Mouse (Mus musculus): ENCODE measurements around the gene Sema3b. TPM values are rescaled to one million over a fixed set of nuclear protein-coding genes. Genes with fewer than 3 reads are reported as not detected.

The Sema3b gene
- total RNA-seq, 1 experiment from 2014 or later = 8.4 TPM

- no peak for DNase-seq
These were observed 61.1 kb downstream of the Sema3b start for GRCm38 (mm10) chr9:107547957-107548356.

Other genes with a start within 250 kb of the Sema3b start
- 5.6 and 6.9 TPM in 2 replicates for gene Cacna2d2, start 209.6 kb downstream of the Sema3b start, total RNA-seq (2021)
- 44.5 and 47.6 TPM in 2 replicates for gene Tmem115, start 75.3 kb downstream of the Sema3b start, total RNA-seq (2021)
- 20.0 and 27.3 TPM in 2 replicates for gene Cyb561d2, start 67.0 kb downstream of the Sema3b start, total RNA-seq (2021)
- 24.9 and 27.3 TPM in 2 replicates for gene Nprl2, start 67.0 kb downstream of the Sema3b start, total RNA-seq (2021)
- gene Zmynd10, start 61.9 kb downstream of the Sema3b start, total RNA-seq (2021) = 0.39 and 0.67 TPM in 2 replicates
- 24.7 and 26.6 TPM in 2 replicates for gene Rassf1, start 57.7 kb downstream of the Sema3b start, total RNA-seq (2021)
- gene Tusc2, start 46.0 kb downstream of the Sema3b start, total RNA-seq (2021) = 48.2 and 48.4 TPM in 2 replicates
- gene Hyal2, start 41.3 kb downstream of the Sema3b start, total RNA-seq (2021) = 31.1 and 36.1 TPM in 2 replicates
- gene Hyal1, start 32.3 kb downstream of the Sema3b start, total RNA-seq (2021) = 10.9 and 11.6 TPM in 2 replicates
- 21.2 and 21.4 TPM in 2 replicates for gene Naa80, start 30.3 kb downstream of the Sema3b start, total RNA-seq (2021)
- gene Hyal3, start 28.4 kb downstream of the Sema3b start, total RNA-seq (2021) = 2.0 and 2.8 TPM in 2 replicates
- gene Ifrd2, start 21.6 kb downstream of the Sema3b start, total RNA-seq (2021) = 47.0 and 54.5 TPM in 2 replicates
- gene Gnai2, start 26.1 kb upstream of the Sema3b start, total RNA-seq (2021) = 202 and 238 TPM in 2 replicates
- gene Slc38a3, start 60.3 kb upstream of the Sema3b start, total RNA-seq (2021) = 0.39 and 8.5 TPM in 2 replicates
- gene Gnat1, start 70.5 kb upstream of the Sema3b start, total RNA-seq (2021) = not detected in 2 replicates
- 23.1 and 23.6 TPM in 2 replicates for gene Sema3f, start 101.2 kb upstream of the Sema3b start, total RNA-seq (2021)
- 135 and 149 TPM in 2 replicates for gene Rbm5, start 161.8 kb upstream of the Sema3b start, total RNA-seq (2021)